In the genomic region with DNA sequence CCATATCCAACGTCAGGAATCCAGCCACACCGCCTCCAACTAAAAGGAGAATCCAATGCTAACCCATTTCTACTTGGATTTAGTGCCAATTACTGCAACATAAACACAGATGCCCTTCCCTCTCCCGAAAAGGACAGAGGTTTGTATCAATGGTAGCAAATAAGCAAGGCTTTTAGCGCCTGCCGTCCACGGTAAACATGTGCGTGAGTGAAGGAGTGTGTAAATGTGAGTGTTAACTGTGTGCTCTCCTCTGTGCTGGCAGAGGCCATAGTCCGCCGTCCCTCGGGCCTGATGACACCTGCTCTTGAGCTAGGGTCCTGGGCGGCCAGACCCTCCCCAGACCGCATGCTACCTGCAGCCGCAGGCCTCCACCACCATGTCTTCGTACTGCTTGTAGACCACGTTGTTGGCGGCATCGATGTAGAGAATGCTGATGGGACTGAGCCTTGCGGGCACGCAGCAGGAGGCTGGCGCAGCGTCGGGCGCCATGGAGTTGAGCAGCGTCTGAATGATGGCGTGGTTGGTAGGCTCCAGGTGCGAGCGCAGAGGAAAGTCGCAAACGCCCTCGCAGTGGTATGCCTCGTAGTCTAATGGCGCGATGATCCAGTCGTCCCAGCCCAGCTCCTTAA, we compare ENCODE assay signal across 8 mouse cellular contexts. TPM values are rescaled to one million over a fixed set of nuclear protein-coding genes. Genes with fewer than 3 reads are reported as not detected.
DNase-seq lines count a peak whose midpoint lies in the region; ATAC-seq and TF ChIP-seq lines count a peak whose summit lies in the region.
"Had no signal": no experiment of that assay in that cellular context is flagged by ENCODE, and none has a peak within 500 bp of the region (broad histone marks: within the 10 kb centered on the region; RNA-seq: fewer than 3 reads in every experiment).

No protein-coding gene starts in this region.

- DNase-seq in lung, adult 2 months = no peak
- DNase-seq in cerebellum, postnatal 25 days = no peak
- DNase-seq in thymus, adult 2 months = no peak
- DNase-seq: lung, postnatal 10 days had no signal

- ATAC-seq in lung, embryonic 15.5 days (ENCODE audit: borderline replicate concordance, extremely low read depth, low FRiP score, low TSS enrichment) = no peak
- ATAC-seq in forebrain, embryonic 12.5 days (ENCODE audit: low FRiP score) = peak; percentile 14; the same call in 1 of the 2 replicates
- ATAC-seq in limb, embryonic 13.5 days (ENCODE audit: low FRiP score, low read depth) = no peak
- no peak for ATAC-seq in stomach, embryonic 14.5 days (ENCODE audit: insufficient number of reproducible peaks, insufficient read depth, low FRiP score, low read depth)

- H3K4me2 ChIP-seq in lung, embryonic 15.5 days = peak overlapping the region; percentile 70
- H3K4me2 ChIP-seq in forebrain, embryonic 12.5 days = peak overlapping the region; percentile 57
- peak overlapping the region; percentile 67 for H3K4me2 ChIP-seq in limb, embryonic 13.5 days (replicated peaks)
- peak overlapping the region; percentile 56 for H3K4me2 ChIP-seq in stomach, embryonic 14.5 days (replicated peaks; ENCODE audit: low read depth, low read length)

- no peaks in the 10 kb centered on the region for H3K9me3 ChIP-seq in lung, embryonic 15.5 days
- H3K9me3 ChIP-seq in forebrain, embryonic 12.5 days = no peaks in the 10 kb centered on the region
- no peaks in the 10 kb centered on the region for H3K9me3 ChIP-seq in limb, embryonic 13.5 days
- no peaks in the 10 kb centered on the region for H3K9me3 ChIP-seq in stomach, embryonic 14.5 days (ENCODE audit: control insufficient read depth, low read depth, low read length)

- TF ChIP-seq CTCF in lung, adult 2 months (IDR thresholded peaks at IDR 0.05; ENCODE audit: insufficient read depth, low read length) = no peak
- no peak for TF ChIP-seq CTCF in thymus, adult 2 months (IDR thresholded peaks at IDR 0.05; ENCODE audit: borderline replicate concordance, control insufficient read depth, extremely low read depth, insufficient read depth, low read length, poor library complexity)

- H3K9ac ChIP-seq in lung, embryonic 15.5 days = no peak overlapping the region
- no peak overlapping the region for H3K9ac ChIP-seq in forebrain, embryonic 12.5 days
- 0 out of 2 replicates have a peak overlapping the region, but pooled peaks have one; percentile 39 for H3K9ac ChIP-seq in limb, embryonic 13.5 days
- no peak overlapping the region for H3K9ac ChIP-seq in stomach, embryonic 14.5 days (replicated peaks; ENCODE audit: low read depth, low read length)

- peaks cover 81% of the 10 kb centered on the region for H3K27me3 ChIP-seq in lung, embryonic 15.5 days
- peaks cover 94% of the 10 kb centered on the region for H3K27me3 ChIP-seq in forebrain, embryonic 12.5 days
- H3K27me3 ChIP-seq in limb, embryonic 13.5 days = peaks cover 87% of the 10 kb centered on the region
- H3K27me3 ChIP-seq in stomach, embryonic 14.5 days (ENCODE audit: control insufficient read depth, insufficient read depth, low read length) = peaks cover 52% of the 10 kb centered on the region
- H3K27me3 ChIP-seq in thymus, adult 2 months (ENCODE audit: control insufficient read depth, insufficient read depth, low read length) = peaks cover 21% of the 10 kb centered on the region; the same call in 1 of the 2 replicates

- peaks cover 40% of the 10 kb centered on the region for H3K4me1 ChIP-seq in lung, embryonic 15.5 days
- peaks cover 5% of the 10 kb centered on the region for H3K4me1 ChIP-seq in lung, adult 2 months (ENCODE audit: control insufficient read depth, insufficient read depth, low read length)
- H3K4me1 ChIP-seq in forebrain, embryonic 12.5 days = peaks cover 27% of the 10 kb centered on the region
- peaks cover 37% of the 10 kb centered on the region for H3K4me1 ChIP-seq in limb, embryonic 13.5 days
- H3K4me1 ChIP-seq in stomach, embryonic 14.5 days (ENCODE audit: control insufficient read depth, insufficient read depth, low read length) = peaks cover 3% of the 10 kb centered on the region; the same call in 1 of the 2 replicates
- H3K4me1 ChIP-seq in thymus, adult 2 months (replicated peaks; ENCODE audit: control insufficient read depth, insufficient read depth, low read length) = peaks cover 2% of the 10 kb centered on the region

- H3K4me3 ChIP-seq in lung, embryonic 15.5 days = peak overlapping the region; percentile 41
- no peak overlapping the region for H3K4me3 ChIP-seq in lung, adult 2 months (replicated peaks; ENCODE audit: extremely low read depth, low read depth, low read length)
- H3K4me3 ChIP-seq in forebrain, embryonic 12.5 days (replicated peaks) = peak overlapping the region; percentile 39
- peak overlapping the region; percentile 45 for H3K4me3 ChIP-seq in limb, embryonic 13.5 days
- H3K4me3 ChIP-seq in stomach, embryonic 14.5 days (ENCODE audit: low read depth, low read length) = peak overlapping the region; percentile 31
- no peak overlapping the region for H3K4me3 ChIP-seq in thymus, adult 2 months (ENCODE audit: control insufficient read depth, insufficient read depth, low read length)

- 7% methylated on average over 34 of the region's 34 CpGs for WGBS in lung, embryonic 15.5 days
- WGBS in lung, adult 2 months = 11% methylated on average over 34 of the region's 34 CpGs
- WGBS in forebrain, embryonic 12.5 days = 5% methylated on average over 34 of the region's 34 CpGs
- 6% methylated on average over 34 of the region's 34 CpGs for WGBS in limb, embryonic 13.5 days
- WGBS in stomach, embryonic 14.5 days = 9% methylated on average over 34 of the region's 34 CpGs
- WGBS in thymus, adult 2 months = 16% methylated on average over 34 of the region's 34 CpGs

- H3K27ac ChIP-seq in lung, embryonic 15.5 days = no peak overlapping the region
- H3K27ac ChIP-seq in forebrain, embryonic 12.5 days = no peak overlapping the region
- no peak overlapping the region for H3K27ac ChIP-seq in limb, embryonic 13.5 days
- no peak overlapping the region for H3K27ac ChIP-seq in stomach, embryonic 14.5 days (ENCODE audit: low read length)
- H3K27ac ChIP-seq in thymus, adult 2 months (ENCODE audit: control insufficient read depth, insufficient read depth, low read length) = no peak overlapping the region

- no peak for TF ChIP-seq POLR2A in lung, adult 2 months (IDR thresholded peaks at IDR 0.05; ENCODE audit: borderline replicate concordance, extremely low read depth, low read depth, low read length)
- no peak for TF ChIP-seq POLR2A in thymus, adult 2 months (IDR thresholded peaks at IDR 0.05; ENCODE audit: control insufficient read depth, extremely low read depth, insufficient read depth, low read length, poor library complexity)

- no peaks in the 10 kb centered on the region for H3K36me3 ChIP-seq in lung, embryonic 15.5 days
- no peaks in the 10 kb centered on the region for H3K36me3 ChIP-seq in forebrain, embryonic 12.5 days (replicated peaks)
- H3K36me3 ChIP-seq in limb, embryonic 13.5 days = no peaks in the 10 kb centered on the region
- H3K36me3 ChIP-seq in stomach, embryonic 14.5 days (ENCODE audit: control insufficient read depth, insufficient read depth, low read length) = no peaks in the 10 kb centered on the region
- no peaks in the 10 kb centered on the region for H3K36me3 ChIP-seq in thymus, adult 2 months (ENCODE audit: control insufficient read depth, insufficient read depth, low read length)

RNA-seq across cellular contexts. Expression of a gene that starts 4.1 kb away (rescaled TPM):
- not detected in 2 replicates for polyA plus RNA-seq in lung, embryonic 15.5 days (2015; fragmentation: Nextera tagmentation; extraction: Ambion mirVana)
- polyA plus RNA-seq in lung, adult 2 months (2012; rRNA removed) = 0.24 and 0.25 TPM in 2 replicates
- polyA plus RNA-seq in forebrain, embryonic 12.5 days (2016; fragmentation: Nextera tagmentation; extraction: Ambion mirVana) = 0.27 and 0.34 TPM in 2 replicates
- polyA plus RNA-seq in limb, embryonic 13.5 days (2015; fragmentation: Nextera tagmentation; extraction: Ambion mirVana) = 0.20 TPM in 1 of 2 replicates, not detected in the other
- not detected in 2 replicates for polyA plus RNA-seq in stomach, embryonic 14.5 days (2014; fragmentation: Nextera tagmentation; extraction: Ambion mirVana)
- polyA plus RNA-seq in thymus, adult 2 months (2012; rRNA removed) = 2.3 and 3.5 TPM in 2 replicates

RNA-seq across cellular contexts. Expression of a gene that starts 15.5 kb away (rescaled TPM):
- 16.2 and 16.3 TPM in 2 replicates for polyA plus RNA-seq in lung, embryonic 15.5 days (2015; fragmentation: Nextera tagmentation; extraction: Ambion mirVana)
- 21.7 and 25.8 TPM in 2 replicates for polyA plus RNA-seq in lung, adult 2 months (2012; rRNA removed)
- 11.5 and 11.7 TPM in 2 replicates for polyA plus RNA-seq in forebrain, embryonic 12.5 days (2016; fragmentation: Nextera tagmentation; extraction: Ambion mirVana)
- 19.4 and 21.4 TPM in 2 replicates for polyA plus RNA-seq in limb, embryonic 13.5 days (2015; fragmentation: Nextera tagmentation; extraction: Ambion mirVana)
- polyA plus RNA-seq in stomach, embryonic 14.5 days (2014; fragmentation: Nextera tagmentation; extraction: Ambion mirVana) = 11.2 and 12.1 TPM in 2 replicates
- 12.4 and 14.3 TPM in 2 replicates for polyA plus RNA-seq in thymus, adult 2 months (2012; rRNA removed)

Comparison
In these comparisons a context has a peak if more than half of its experiments do, and no peak if none do; other contexts are left out.
1. H3K4me3 ChIP-seq: peak in lung, embryonic 15.5 days (single experiment), forebrain, embryonic 12.5 days (single experiment), limb, embryonic 13.5 days (single experiment) and stomach, embryonic 14.5 days (single experiment); none in lung, adult 2 months (single experiment) and thymus, adult 2 months (single experiment).
2. Peak in every context shown above with its lines, with median percentiles within 50 percentile points of each other: H3K4me2 ChIP-seq.